In the genomic region with DNA sequence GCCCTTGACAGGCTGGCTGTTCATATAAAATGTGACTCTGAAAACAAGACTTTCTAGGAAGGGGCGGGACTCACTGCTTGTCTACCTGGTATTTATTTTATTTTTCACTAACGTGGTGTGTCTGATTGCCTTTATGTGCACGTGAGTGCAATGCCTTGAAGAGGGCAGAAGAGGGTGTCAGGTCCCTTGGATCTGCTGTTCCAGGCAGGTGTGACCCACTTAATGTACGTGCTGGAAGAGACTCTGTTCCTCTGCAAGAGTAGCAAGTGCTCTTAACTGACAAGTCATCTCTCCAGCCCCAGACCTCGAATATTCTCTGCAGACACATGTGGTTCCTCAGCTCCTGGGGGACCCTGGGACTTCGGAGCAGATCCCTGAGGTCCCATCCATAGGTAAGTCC, we compare ENCODE assay signal across 38 mouse cellular contexts. TPM values are rescaled to one million over a fixed set of nuclear protein-coding genes. Genes with fewer than 3 reads are reported as not detected.
"Had no signal": no experiment of that assay in that cellular context is flagged by ENCODE, and none has a peak within 500 bp of the region (broad histone marks: within the 10 kb centered on the region; RNA-seq: fewer than 3 reads in every experiment).

A gene (plus strand): TSS at position 301 of the 400 bp plus-strand sequence.

- DNase-seq: gastrocnemius, adult 2 months; gastrocnemius, postnatal 10 days; gastrocnemius, postnatal 25 days; heart, adult 18-20 months; heart, postnatal 10 days; heart, postnatal 4 days; kidney, adult 18-20 months; kidney, adult 8-10 months; kidney, postnatal 14 days; kidney, postnatal 4 days had no signal

- H3K27ac ChIP-seq: gastrocnemius, adult 2 months; heart, embryonic 10.5 days; hindbrain, embryonic 10.5 days; hindbrain, embryonic 13.5 days; hindbrain, embryonic 15.5 days; intestine, embryonic 15.5 days; layer of hippocampus, adult 2 months; left cerebral cortex, adult 2 months; limb, embryonic 10.5 days; limb, embryonic 12.5 days; liver, embryonic 12.5 days had no signal

- H3K4me2 ChIP-seq: heart, embryonic 12.5 days; hindbrain, embryonic 13.5 days; hindbrain, embryonic 15.5 days; intestine, embryonic 15.5 days; limb, embryonic 12.5 days; liver, embryonic 12.5 days had no signal

- H3K9ac ChIP-seq: heart, embryonic 12.5 days; hindbrain, embryonic 13.5 days; hindbrain, embryonic 15.5 days; intestine, embryonic 15.5 days; limb, embryonic 12.5 days; liver, embryonic 12.5 days had no signal

- ATAC-seq: inflammation-experienced regulatory T-cells, adult 6 months; intestine, embryonic 15.5 days; intestine, postnatal 0 days; liver, embryonic 12.5 days had no signal

- H3K36me3 ChIP-seq: heart, embryonic 10.5 days; heart, embryonic 12.5 days; hindbrain, embryonic 10.5 days; hindbrain, embryonic 13.5 days; hindbrain, embryonic 15.5 days; intestine, embryonic 15.5 days; limb, embryonic 10.5 days; limb, embryonic 12.5 days; liver, embryonic 12.5 days had no signal

- H3K4me3 ChIP-seq: gastrocnemius, adult 2 months; heart, embryonic 10.5 days; heart, embryonic 12.5 days; hindbrain, embryonic 10.5 days; hindbrain, embryonic 13.5 days; hindbrain, embryonic 15.5 days; intestine, embryonic 15.5 days; layer of hippocampus, adult 2 months; left cerebral cortex, adult 2 months; limb, embryonic 10.5 days; limb, embryonic 12.5 days; liver, embryonic 12.5 days had no signal

- H3K9me3 ChIP-seq: heart, embryonic 10.5 days; heart, embryonic 12.5 days; hindbrain, embryonic 10.5 days; hindbrain, embryonic 13.5 days; hindbrain, embryonic 15.5 days; intestine, embryonic 15.5 days; limb, embryonic 10.5 days; limb, embryonic 12.5 days; liver, embryonic 12.5 days had no signal

- H3K4me1 ChIP-seq: heart, embryonic 10.5 days; heart, embryonic 12.5 days; hindbrain, embryonic 10.5 days; hindbrain, embryonic 13.5 days; hindbrain, embryonic 15.5 days; intestine, embryonic 15.5 days; limb, embryonic 12.5 days; liver, embryonic 12.5 days had no signal

- H3K27me3 ChIP-seq: heart, embryonic 12.5 days; hindbrain, embryonic 13.5 days; hindbrain, embryonic 15.5 days; intestine, embryonic 15.5 days; limb, embryonic 12.5 days; liver, embryonic 12.5 days had no signal

RNA-seq across cellular contexts. Expression of the gene that starts here (rescaled TPM):
- total RNA-seq: gastrocnemius, adult 2 months; gastrocnemius, postnatal 10 days; gastrocnemius, postnatal 25 days; gastrocnemius, postnatal 4 days; granulocyte monocyte progenitor cell, adult 5-6 weeks; heart, adult 18-20 months; heart, adult 8-10 months; heart, postnatal 10 days; heart, postnatal 25 days; heart, postnatal 4 days; layer of hippocampus, adult 2 months; layer of hippocampus, postnatal 10 days; layer of hippocampus, postnatal 25 days; left cerebral cortex, adult 2 months; left cerebral cortex, postnatal 14 days; left cerebral cortex, postnatal 36 days; liver, adult 2 months had no signal
- polyA plus RNA-seq: frontal cortex, adult 2 months; heart, embryonic 10.5 days; heart, embryonic 12.5 days; heart, embryonic 14.5 days; heart, embryonic 16.5 days; hindbrain, embryonic 10.5 days; hindbrain, embryonic 13.5 days; hindbrain, embryonic 15.5 days; inflammation-experienced regulatory T-cells, adult 6 months; intestine, embryonic 15.5 days; intestine, postnatal 0 days; kidney, embryonic 14.5 days; kidney, embryonic 16.5 days; limb, embryonic 10.5 days; limb, embryonic 12.5 days; limb, embryonic 14.5 days; liver, adult 2 months; liver, embryonic 12.5 days had no signal
